Mouse (Mus musculus): ENCODE measurements around the gene Zfp428.
"Not testable (repeated sequence)": the region's sequence is repeated elsewhere in the genome, so short reads cannot be mapped to it uniquely, and the experiment has no call there.

Gene Zfp428

GRCm38 (mm10) chr7:24520054-24520453, 13.2 kb downstream of the Zfp428 start:
- in situ Hi-C loops (cut with MboI, MseI): not testable (repeated sequence)

GRCm38 (mm10) chr7:24522805-24523204, 16.0 kb downstream of the Zfp428 start:
- in situ Hi-C loops (cut with MboI, MseI): no loop called here

GRCm38 (mm10) chr7:24523723-24524122, 16.9 kb downstream of the Zfp428 start:
- in situ Hi-C loops (cut with MboI, MseI): no loop called here

GRCm38 (mm10) chr7:24524978-24525377, 18.2 kb downstream of the Zfp428 start:
- in situ Hi-C loops (cut with MboI, MseI): no loop called here

GRCm38 (mm10) chr7:24525686-24526420, 19.0 kb downstream of the Zfp428 start:
- in situ Hi-C loops (cut with MboI, MseI): no loop called here

- in situ Hi-C loops (cut with MboI, MseI): no loop called here
Observed at GRCm38 (mm10) chr7:24528861-24529260, 22.1 kb downstream of the Zfp428 start.

- in situ Hi-C loops (cut with MboI, MseI): no loop called here
Observed at GRCm38 (mm10) chr7:24529580-24529979, 22.8 kb downstream of the Zfp428 start.

GRCm38 (mm10) chr7:24530062-24530931, 23.5 kb downstream of the Zfp428 start, which contains the start of gene Irgq:
TSS of gene Irgq (plus strand) at chr7:24530689.
- in situ Hi-C loops (cut with MboI, MseI): no loop called here

- in situ Hi-C loops (cut with MboI, MseI): no loop called here
Observed at GRCm38 (mm10) chr7:24531211-24531971, 24.6 kb downstream of the Zfp428 start.

- in situ Hi-C loops (cut with MboI, MseI): no loop called here
Observed at GRCm38 (mm10) chr7:24533031-24533571, 26.3 kb downstream of the Zfp428 start.

GRCm38 (mm10) chr7:24533806-24534205, 27.0 kb downstream of the Zfp428 start:
- in situ Hi-C loops (cut with MboI, MseI): no loop called here

- in situ Hi-C loops (cut with MboI, MseI): no loop called here
Observed at GRCm38 (mm10) chr7:24534301-24534700, 27.5 kb downstream of the Zfp428 start.

GRCm38 (mm10) chr7:24537081-24537480, 30.3 kb downstream of the Zfp428 start:
- in situ Hi-C loops (cut with MboI, MseI): no loop called here

GRCm38 (mm10) chr7:24537591-24537990, 30.8 kb downstream of the Zfp428 start:
- in situ Hi-C loops (cut with MboI, MseI): no loop called here

- in situ Hi-C loops (cut with MboI, MseI): no loop called here
Observed at GRCm38 (mm10) chr7:24538154-24538553, 31.3 kb downstream of the Zfp428 start.

GRCm38 (mm10) chr7:24538701-24539100, 31.9 kb downstream of the Zfp428 start:
- in situ Hi-C loops (cut with MboI, MseI): no loop called here

GRCm38 (mm10) chr7:24539686-24540085, 32.9 kb downstream of the Zfp428 start:
- in situ Hi-C loops (cut with MboI, MseI): no loop called here

- in situ Hi-C loops (cut with MboI, MseI): no loop called here
Observed at GRCm38 (mm10) chr7:24544506-24544905, 37.7 kb downstream of the Zfp428 start.

- in situ Hi-C loops (cut with MboI, MseI): no loop called here
Observed at GRCm38 (mm10) chr7:24546068-24546614, 39.3 kb downstream of the Zfp428 start, which contains the start of the genes Pinlyp and Xrcc1. TSS of gene Pinlyp (minus strand) at chr7:24546118. TSS of gene Xrcc1 (plus strand) at chr7:24546289.

GRCm38 (mm10) chr7:24546634-24547389, 40.0 kb downstream of the Zfp428 start:
- in situ Hi-C loops (cut with MboI, MseI): no loop called here
